Mouse (Mus musculus) cerebellum, postnatal 10 days (tissue): ENCODE data around the gene Cdk5rap3.

Experiments used
- DNase-seq, 2 experiments: peaks; one replicate each; pipeline ENCODE4 v3.0.0; 2021; ENCODE audit warnings: mixed read lengths in 2 of 2

Cdk5rap3 gene

GRCm38 (mm10) chr11:96857446-96857845 is 58.9 kb downstream of the Cdk5rap3 start:
- no peak for DNase-seq
